Mouse (Mus musculus): ENCODE data around the gene Batf3.

DNA sequence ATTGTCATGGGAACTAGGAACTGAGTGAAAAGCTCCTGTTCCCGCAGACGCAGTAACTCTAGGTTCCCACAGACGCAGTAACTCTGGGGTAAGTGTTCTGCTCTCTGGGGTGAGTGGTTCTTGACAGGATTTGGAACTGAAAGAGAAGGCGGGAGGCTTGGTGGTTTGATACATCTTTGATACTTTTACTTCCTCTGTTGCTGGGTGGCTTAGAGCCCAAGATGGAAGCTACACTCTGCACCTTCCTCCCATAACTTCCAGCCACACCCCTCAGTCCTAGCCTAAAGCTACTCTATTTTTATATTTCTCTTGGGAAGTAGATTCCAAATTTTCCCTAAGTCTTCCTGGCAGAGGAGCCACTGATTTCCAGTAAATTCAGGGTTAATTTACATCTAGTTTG lies 40.8 kb downstream of the Batf3 start:
- TF ChIP-seq CTCF (IDR thresholded peaks at IDR 0.05; ENCODE audit: borderline replicate concordance, control insufficient read depth, extremely low read depth, insufficient read depth, low read length, poor library complexity) (no peak), POLR2A (IDR thresholded peaks at IDR 0.05; ENCODE audit: control insufficient read depth, extremely low read depth, insufficient read depth, low read length, poor library complexity) (no peak)

Data from thymus, adult 2 months (tissue).